Mouse (Mus musculus) heart, embryonic 10.5 days (tissue): ENCODE results near the gene Kitl. TPM values are rescaled to one million over a fixed set of nuclear protein-coding genes. Genes with fewer than 3 reads are reported as not detected.

Experiments
- DNase-seq: peaks from one replicate; pipeline ENCODE4 v3.0.0-alpha.2; 2017; ENCODE audit warnings: low spot score
- H3K27ac ChIP-seq: fragments of 300-500 bp; sonication (generic); 2 replicates; pipeline ENCODE4 v1.5.1; 2016; ENCODE audit warnings: mild to moderate bottlenecking
- H3K27me3 ChIP-seq: fragments of 300-500 bp; sonication (generic); 2 replicates; pipeline ENCODE4 v1.6.1; 2016; ENCODE audit warnings: mild to moderate bottlenecking; ENCODE audit not compliant: poor library complexity, insufficient read depth, severe bottlenecking
- H3K36me3 ChIP-seq: fragments of 300-500 bp; sonication (generic); 2 replicates; pipeline ENCODE4 v1.6.1; 2016; ENCODE audit warnings: mild to moderate bottlenecking, moderate library complexity
- H3K4me1 ChIP-seq: fragments of 300-500 bp; sonication (generic); 2 replicates; pipeline ENCODE4 v1.6.1; 2016; ENCODE audit warnings: mild to moderate bottlenecking
- H3K4me3 ChIP-seq: fragments of 300-500 bp; sonication (generic); 2 replicates; pipeline ENCODE4 v1.5.1; 2016; ENCODE audit warnings: mild to moderate bottlenecking, moderate library complexity
- H3K9me3 ChIP-seq: fragments of 300-500 bp; sonication (generic); 2 replicates; pipeline ENCODE4 v1.6.1; 2016; ENCODE audit warnings: mild to moderate bottlenecking, moderate library complexity
- WGBS: fragments of 180-500 bp; shearing (Covaris S2); methylation state at CpG from one replicate; pipeline ENCODE4 v1.1.7; 2016; 5-methylcytosine and 5-hydroxymethylcytosine counted together
- polyA plus RNA-seq: library from polyadenylated mRNA; unstranded; fragments of >200 nt; fragmentation: Nextera tagmentation; extraction: Ambion mirVana; gene quantifications from 2 replicates; pipeline ENCODE4 v1.2.1, GENCODE M21; 2016

The Kitl gene
- polyA plus RNA-seq, 1 experiment from 2014 or later = 22.2 TPM

- H3K27ac ChIP-seq = no peak overlapping the region
- peaks cover 20% of the 10 kb centered on the region for H3K4me1 ChIP-seq
- WGBS = 48% methylated on average over 3 of the region's 3 CpGs
- H3K27me3 ChIP-seq = no peaks in the 10 kb centered on the region
- H3K36me3 ChIP-seq = no peaks in the 10 kb centered on the region
- no peaks in the 10 kb centered on the region for H3K9me3 ChIP-seq
- DNase-seq = no peak
- H3K4me3 ChIP-seq = no peak overlapping the region
Observed at GRCm38 (mm10) chr10:100032566-100032965, 17.1 kb downstream of the Kitl start.

DNA sequence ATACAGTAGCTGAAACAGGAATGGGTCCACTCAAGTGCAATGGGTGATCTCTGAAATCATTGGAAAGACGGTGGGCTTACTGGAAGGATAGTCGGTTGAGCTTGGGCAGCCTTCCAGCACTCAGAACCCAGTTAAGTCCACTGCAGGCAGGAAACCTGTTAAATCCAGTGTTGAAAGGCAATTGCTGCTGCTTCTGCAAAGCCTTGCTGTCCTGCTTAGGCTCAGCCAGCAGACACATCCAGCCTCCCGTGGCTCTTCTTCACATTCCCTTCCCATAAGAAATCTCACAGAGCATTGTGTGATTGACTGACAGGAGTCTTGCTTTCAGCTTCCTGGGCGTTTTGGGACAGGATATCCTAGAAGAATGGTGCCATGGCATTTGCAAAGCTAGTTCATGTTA lies 20.6 kb downstream of the Kitl start:
- H3K27ac ChIP-seq = no peak overlapping the region
- no peaks in the 10 kb centered on the region for H3K27me3 ChIP-seq
- no peak overlapping the region for H3K4me3 ChIP-seq
- 26% methylated on average over 4 of the region's 4 CpGs for WGBS
- peaks cover 46% of the 10 kb centered on the region for H3K4me1 ChIP-seq
- no peaks in the 10 kb centered on the region for H3K36me3 ChIP-seq
- no peak for DNase-seq
- no peaks in the 10 kb centered on the region for H3K9me3 ChIP-seq

DNA sequence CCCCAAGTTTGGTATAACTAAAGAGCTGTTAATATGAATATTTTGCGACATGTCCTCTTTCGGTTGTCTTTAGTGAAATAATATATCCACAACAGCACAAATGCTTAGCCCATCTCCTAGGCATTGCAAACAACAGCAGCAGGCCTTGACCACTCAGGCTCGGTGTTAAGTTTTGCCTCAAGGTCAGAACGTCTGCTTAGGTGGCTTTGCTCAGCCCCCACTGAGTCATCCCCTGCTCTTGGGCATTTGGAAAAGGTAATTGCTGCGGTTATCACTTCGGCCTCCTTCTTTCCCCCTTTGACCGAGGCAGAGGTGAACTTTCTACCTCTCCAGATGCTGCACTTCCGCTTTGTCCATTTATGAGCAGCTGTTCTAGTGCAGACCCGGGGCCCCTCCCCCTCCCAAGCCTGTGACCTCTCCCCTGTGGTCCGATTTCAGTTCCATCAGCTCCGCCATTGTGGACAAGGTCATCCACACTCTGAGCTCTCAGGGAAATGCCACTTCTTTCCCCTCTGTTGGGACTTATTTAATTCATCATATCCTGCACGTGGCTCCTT lies 23.0 kb downstream of the Kitl start:
- DNase-seq = no peak
- no peak overlapping the region for H3K4me3 ChIP-seq
- no peaks in the 10 kb centered on the region for H3K9me3 ChIP-seq
- H3K4me1 ChIP-seq = peaks cover 52% of the 10 kb centered on the region
- no peaks in the 10 kb centered on the region for H3K36me3 ChIP-seq
- 56% methylated on average over 12 of the region's 12 CpGs for WGBS
- 0 out of 2 replicates have a peak overlapping the region, but pooled peaks have one; percentile 29 for H3K27ac ChIP-seq
- H3K27me3 ChIP-seq = no peaks in the 10 kb centered on the region

- Histone ChIP-seq H3K27me3 (no peaks in the 10 kb centered on the region), H3K36me3 (no peaks in the 10 kb centered on the region), H3K27ac (no peak overlapping the region), H3K4me1 (peaks cover 52% of the 10 kb centered on the region), H3K4me3 (no peak overlapping the region), H3K9me3 (no peaks in the 10 kb centered on the region)
- WGBS = 62% methylated on average over 8 of the region's 8 CpGs
- DNase-seq = no peak
Observed at GRCm38 (mm10) chr10:100038994-100039393, 23.6 kb downstream of the Kitl start.

GRCm38 (mm10) chr10:100043748-100044147 lies 28.3 kb downstream of the Kitl start:
- DNase-seq = no peak
- Histone ChIP-seq H3K4me1 (peaks cover 31% of the 10 kb centered on the region), H3K27ac (no peak overlapping the region), H3K9me3 (no peaks in the 10 kb centered on the region), H3K36me3 (no peaks in the 10 kb centered on the region), H3K4me3 (no peak overlapping the region), H3K27me3 (no peaks in the 10 kb centered on the region)
- WGBS = 89% methylated on average over 5 of the region's 5 CpGs

- Histone ChIP-seq H3K27ac (no peak overlapping the region), H3K4me3 (no peak overlapping the region), H3K4me1 (peaks cover 27% of the 10 kb centered on the region), H3K36me3 (no peaks in the 10 kb centered on the region), H3K27me3 (no peaks in the 10 kb centered on the region), H3K9me3 (no peaks in the 10 kb centered on the region)
- DNase-seq = no peak
- WGBS = 87% methylated on average over 6 of the region's 6 CpGs
Observed at GRCm38 (mm10) chr10:100044153-100044552, 28.7 kb downstream of the Kitl start.

DNA sequence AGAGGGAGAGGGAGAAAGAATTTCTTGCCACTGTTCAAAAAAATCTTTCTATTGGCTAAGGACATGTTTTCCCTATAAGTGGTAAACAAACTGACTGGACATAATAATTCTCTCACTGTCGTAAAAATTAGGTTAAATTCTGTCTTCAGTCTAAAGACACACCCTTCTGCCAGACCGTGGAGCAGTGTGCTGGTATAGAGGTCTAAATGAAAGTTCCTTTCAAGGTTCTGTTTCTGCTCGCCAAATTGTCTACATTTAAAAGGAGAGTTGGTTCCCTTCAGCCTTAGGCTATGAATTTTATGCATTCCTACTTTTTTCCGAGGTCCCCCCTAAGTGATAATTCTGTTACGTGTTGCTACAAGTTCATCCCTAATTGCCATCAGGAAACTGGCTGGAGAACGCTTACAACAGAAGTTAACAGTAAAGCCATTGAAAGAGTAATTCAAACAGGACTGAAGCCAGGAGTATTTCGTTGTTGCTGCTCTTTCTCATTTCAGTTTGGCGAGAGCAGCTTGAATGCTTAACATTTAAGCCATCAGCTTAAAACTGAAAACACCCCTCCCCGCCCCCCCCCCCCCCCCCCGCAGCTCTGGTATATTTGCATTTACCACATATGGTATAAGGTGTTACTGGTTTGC lies 35.8 kb downstream of the Kitl start:
- Histone ChIP-seq H3K4me3 (no peak overlapping the region), H3K36me3 (peaks cover 5% of the 10 kb centered on the region; the same call in 1 of the 2 replicates), H3K4me1 (no peaks in the 10 kb centered on the region), H3K9me3 (no peaks in the 10 kb centered on the region), H3K27me3 (no peaks in the 10 kb centered on the region), H3K27ac (no peak overlapping the region)
- DNase-seq = no peak
- WGBS = 53% methylated on average over 10 of the region's 10 CpGs

DNA sequence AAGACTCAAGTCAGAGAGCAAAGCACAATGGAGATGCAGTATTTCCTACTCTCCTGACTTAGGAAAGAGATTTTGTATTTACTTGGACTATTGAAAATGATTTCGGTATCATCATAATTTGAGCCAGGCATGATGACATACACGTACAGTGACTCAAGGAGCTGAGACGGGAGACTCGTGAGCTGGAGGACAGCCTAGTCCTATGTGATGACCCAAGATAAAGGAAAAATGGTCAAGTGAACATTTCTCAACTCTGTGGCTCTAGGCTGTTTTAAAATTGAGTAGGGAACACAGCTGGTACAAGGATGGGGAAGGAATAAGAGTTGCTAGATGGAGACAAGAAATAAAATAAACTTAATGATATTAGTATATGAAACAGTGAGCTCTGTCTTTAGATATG lies 37.0 kb downstream of the Kitl start:
- Histone ChIP-seq H3K27me3 (no peaks in the 10 kb centered on the region), H3K27ac (no peak overlapping the region), H3K4me3 (no peak overlapping the region), H3K4me1 (no peaks in the 10 kb centered on the region), H3K36me3 (peaks cover 5% of the 10 kb centered on the region; the same call in 1 of the 2 replicates), H3K9me3 (no peaks in the 10 kb centered on the region)
- no peak for DNase-seq
- WGBS = 87% methylated on average over 4 of the region's 4 CpGs

GRCm38 (mm10) chr10:100052911-100053310 lies 37.5 kb downstream of the Kitl start:
- peaks cover 5% of the 10 kb centered on the region; the same call in 1 of the 2 replicates for H3K36me3 ChIP-seq
- H3K27me3 ChIP-seq = no peaks in the 10 kb centered on the region
- H3K9me3 ChIP-seq = no peaks in the 10 kb centered on the region
- no peaks in the 10 kb centered on the region for H3K4me1 ChIP-seq
- 79% methylated on average over 4 of the region's 4 CpGs for WGBS
- no peak overlapping the region for H3K4me3 ChIP-seq
- no peak for DNase-seq
- no peak overlapping the region for H3K27ac ChIP-seq

DNA sequence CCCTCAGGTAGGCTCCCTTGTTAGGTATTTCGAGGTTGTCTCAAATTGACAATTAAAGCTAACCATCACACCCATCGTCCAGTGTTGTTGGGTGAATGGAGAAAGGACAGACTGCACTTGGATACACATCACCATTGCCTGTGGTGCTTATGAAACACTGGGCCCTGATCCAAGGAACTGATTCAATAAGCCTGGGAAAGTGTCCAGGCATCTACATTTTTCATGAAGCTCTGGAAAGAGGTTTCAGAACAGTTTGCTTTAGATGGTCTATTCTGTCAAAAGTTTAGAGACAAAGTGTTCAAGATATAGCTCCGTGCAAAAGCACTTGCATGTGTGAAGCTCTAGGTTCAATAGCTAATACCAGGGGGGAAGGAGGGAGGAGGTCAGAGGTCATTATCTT lies 38.6 kb downstream of the Kitl start:
- DNase-seq = no peak
- Histone ChIP-seq H3K36me3 (peaks cover 5% of the 10 kb centered on the region; the same call in 1 of the 2 replicates), H3K27me3 (no peaks in the 10 kb centered on the region), H3K27ac (no peak overlapping the region), H3K9me3 (no peaks in the 10 kb centered on the region), H3K4me3 (no peak overlapping the region), H3K4me1 (no peaks in the 10 kb centered on the region)
- 92% methylated on average over 3 of the region's 3 CpGs for WGBS

DNA sequence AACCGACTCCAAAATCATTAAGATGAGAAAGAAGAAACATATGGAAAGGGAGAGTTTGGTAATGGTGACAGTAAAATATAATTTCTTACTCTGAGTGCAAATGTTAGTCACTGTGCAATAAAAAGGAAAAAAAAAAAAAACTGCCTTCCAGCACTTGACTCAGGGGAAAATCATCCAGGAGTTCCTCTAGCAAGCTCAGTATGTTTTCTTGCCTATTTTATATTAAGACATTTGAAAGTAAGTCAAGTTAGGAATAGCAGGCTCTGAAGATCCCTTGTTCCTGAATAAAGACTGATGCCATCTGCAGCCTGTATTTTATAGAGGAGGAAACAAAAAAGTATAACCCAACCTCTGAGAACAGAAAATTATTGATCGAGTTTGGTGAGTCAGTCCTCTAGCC lies 39.7 kb downstream of the Kitl start:
- peaks cover 5% of the 10 kb centered on the region; the same call in 1 of the 2 replicates for H3K36me3 ChIP-seq
- H3K27me3 ChIP-seq = no peaks in the 10 kb centered on the region
- H3K4me1 ChIP-seq = no peaks in the 10 kb centered on the region
- no peak overlapping the region for H3K27ac ChIP-seq
- H3K9me3 ChIP-seq = no peaks in the 10 kb centered on the region
- no peak overlapping the region for H3K4me3 ChIP-seq
- WGBS = 79% methylated on average over 2 of the region's 2 CpGs
- DNase-seq = no peak

GRCm38 (mm10) chr10:100057106-100057623 lies 41.7 kb downstream of the Kitl start:
- H3K27ac ChIP-seq = no peak overlapping the region
- H3K4me1 ChIP-seq = no peaks in the 10 kb centered on the region
- 67% methylated on average over 1 of the region's 1 CpGs for WGBS
- H3K9me3 ChIP-seq = no peaks in the 10 kb centered on the region
- H3K4me3 ChIP-seq = no peak overlapping the region
- H3K27me3 ChIP-seq = no peaks in the 10 kb centered on the region
- no peak for DNase-seq
- H3K36me3 ChIP-seq = peaks cover 5% of the 10 kb centered on the region; the same call in 1 of the 2 replicates

DNA sequence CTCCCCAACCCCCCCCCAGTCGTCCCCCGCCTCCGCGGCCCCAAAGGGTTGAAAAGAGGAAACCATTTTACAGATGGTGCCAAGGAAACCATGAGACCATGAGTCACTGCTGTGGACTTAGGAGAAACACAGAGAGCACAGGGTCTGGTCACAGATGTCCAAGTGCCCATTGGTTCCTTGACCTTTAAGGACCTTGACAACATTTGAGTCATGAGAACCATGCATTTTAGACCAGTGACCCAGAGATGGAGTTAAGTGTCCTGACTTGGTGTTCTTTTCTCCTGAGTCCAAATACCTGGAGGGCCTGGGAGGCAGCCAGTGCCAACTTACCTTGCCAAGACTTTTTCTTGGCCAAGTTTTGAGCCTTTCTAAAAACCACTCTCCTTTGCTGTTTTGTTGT lies 43.9 kb downstream of the Kitl start:
- WGBS = 93% methylated on average over 4 of the region's 4 CpGs
- no peak overlapping the region for H3K4me3 ChIP-seq
- no peaks in the 10 kb centered on the region for H3K4me1 ChIP-seq
- DNase-seq = no peak
- H3K27ac ChIP-seq = no peak overlapping the region
- H3K9me3 ChIP-seq = no peaks in the 10 kb centered on the region
- H3K36me3 ChIP-seq = no peaks in the 10 kb centered on the region
- no peaks in the 10 kb centered on the region for H3K27me3 ChIP-seq
